Mouse (Mus musculus): ENCODE measurements around the gene Nudt15.

GRCm38 (mm10) chr14:73524136-73524535 is 23.9 kb downstream of the Nudt15 start:
- TF ChIP-seq POLR2A (IDR thresholded peaks at IDR 0.05; ENCODE audit: borderline replicate concordance, low read depth, low read length), result no peak
- TF ChIP-seq CTCF (IDR thresholded peaks at IDR 0.05; ENCODE audit: low read depth, low read length), result no peak
